Mouse (Mus musculus) kidney, embryonic 16.5 days (tissue): ENCODE measurements around the gene Pon3. TPM values are rescaled to one million over a fixed set of nuclear protein-coding genes. Genes with fewer than 3 reads are reported as not detected.

Experiments
- ATAC-seq: fragments of 200-750 bp; cut with Nextera tagmentation; 2 replicates; pipeline ENCODE4 v1.8.0; 2017; ENCODE audit warnings: moderate TSS enrichment; ENCODE audit not compliant: low FRiP score, low TSS enrichment
- H3K27ac ChIP-seq: fragments of 300-500 bp; sonication (generic); 2 replicates; pipeline ENCODE4 v1.5.1; 2014; ENCODE audit warnings: low read length
- H3K27me3 ChIP-seq: fragments of 300-500 bp; sonication (generic); 2 replicates; pipeline ENCODE4 v1.6.1; 2014; ENCODE audit warnings: low read length, control low read depth, mixed read lengths; ENCODE audit not compliant: insufficient read depth
- H3K36me3 ChIP-seq: fragments of 300-500 bp; sonication (generic); 2 replicates; pipeline ENCODE4 v1.6.1; 2014; ENCODE audit warnings: low read length, control low read depth, mixed read lengths; ENCODE audit not compliant: insufficient read depth
- H3K4me1 ChIP-seq: fragments of 300-500 bp; sonication (generic); 2 replicates; pipeline ENCODE4 v1.6.1; 2014; ENCODE audit warnings: low read length, control low read depth, mixed read lengths; ENCODE audit not compliant: insufficient read depth
- H3K4me2 ChIP-seq: fragments of 300-500 bp; sonication (generic); replicated peaks from 2 replicates; pipeline ENCODE4 v1.6.1; 2014; ENCODE audit warnings: low read depth, low read length
- H3K4me3 ChIP-seq: fragments of 300-500 bp; sonication (generic); 2 replicates; pipeline ENCODE4 v1.5.1; 2014; ENCODE audit warnings: mild to moderate bottlenecking, low read length
- H3K9ac ChIP-seq: fragments of 300-500 bp; sonication (generic); replicated peaks from 2 replicates; pipeline ENCODE4 v1.6.1; 2014; ENCODE audit warnings: low read length
- H3K9me3 ChIP-seq: fragments of 300-500 bp; sonication (generic); 2 replicates; pipeline ENCODE4 v1.6.1; 2016; ENCODE audit warnings: low read length, control low read depth
- WGBS: fragments of 180-500 bp; shearing (Covaris S2); extraction: QIAGEN DNeasy Blood & Tissue Kit; methylation state at CpG from one replicate; pipeline ENCODE4 v1.1.7; 2014; 5-methylcytosine and 5-hydroxymethylcytosine counted together
- polyA plus RNA-seq: library from polyadenylated mRNA; unstranded; fragments of >200 nt; fragmentation: Nextera tagmentation; extraction: Ambion mirVana; gene quantifications from 2 replicates; pipeline ENCODE4 v1.2.1, GENCODE M21; 2015

Gene Pon3
- polyA plus RNA-seq, 1 experiment from 2014 or later: 14.3 TPM

DNA sequence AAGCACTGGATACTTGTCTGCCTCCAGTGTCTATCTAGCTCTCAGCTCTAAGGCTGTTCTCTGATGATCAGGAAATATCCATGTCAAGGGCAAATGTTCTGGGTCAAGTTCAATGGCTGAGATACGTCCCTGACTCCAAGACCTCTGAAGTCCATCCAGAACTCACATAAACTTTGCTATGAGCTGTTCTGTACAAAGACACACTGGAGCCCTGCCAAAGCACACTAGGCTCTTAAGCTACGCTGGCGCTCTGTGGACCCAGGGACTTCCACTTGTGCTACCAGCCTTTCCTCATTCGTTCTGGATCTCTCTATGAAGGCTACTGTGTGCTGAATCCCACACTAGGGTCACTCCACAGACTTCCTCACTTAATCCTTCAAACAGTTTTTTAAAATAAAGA, 66.6 kb downstream of the Pon3 start:
- Histone ChIP-seq H3K4me1 (no peaks in the 10 kb centered on the region), H3K4me2 (no peak overlapping the region), H3K36me3 (no peaks in the 10 kb centered on the region), H3K9ac (no peak overlapping the region), H3K4me3 (no peak overlapping the region), H3K9me3 (no peaks in the 10 kb centered on the region), H3K27ac (no peak overlapping the region), H3K27me3 (no peaks in the 10 kb centered on the region)
- 44% methylated on average over 4 of the region's 4 CpGs for WGBS
- no peak for ATAC-seq

DNA sequence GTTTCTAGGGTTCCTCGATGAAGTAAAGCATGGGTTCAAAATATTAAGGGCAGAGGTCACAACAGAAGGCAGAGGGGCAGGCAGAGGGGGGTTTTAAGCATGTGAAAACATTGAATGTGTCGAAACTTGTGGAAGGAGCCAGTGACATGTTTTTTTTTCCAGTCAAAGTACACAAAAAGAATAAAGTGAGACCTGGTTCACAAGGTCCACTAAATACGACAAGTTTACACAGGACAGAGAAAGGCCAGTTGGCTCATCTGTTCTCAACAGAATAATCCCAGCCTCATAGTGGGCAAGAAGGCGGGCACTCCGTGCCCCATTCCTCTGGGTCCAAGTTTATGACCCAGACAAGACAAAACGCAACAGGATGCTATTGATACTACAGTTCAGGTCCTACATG, 67.1 kb downstream of the Pon3 start:
- Histone ChIP-seq H3K9ac (no peak overlapping the region), H3K4me2 (no peak overlapping the region), H3K4me1 (no peaks in the 10 kb centered on the region), H3K27ac (no peak overlapping the region), H3K36me3 (no peaks in the 10 kb centered on the region), H3K4me3 (no peak overlapping the region), H3K9me3 (no peaks in the 10 kb centered on the region), H3K27me3 (no peaks in the 10 kb centered on the region)
- no peak for ATAC-seq
- 26% methylated on average over 6 of the region's 6 CpGs for WGBS

DNA sequence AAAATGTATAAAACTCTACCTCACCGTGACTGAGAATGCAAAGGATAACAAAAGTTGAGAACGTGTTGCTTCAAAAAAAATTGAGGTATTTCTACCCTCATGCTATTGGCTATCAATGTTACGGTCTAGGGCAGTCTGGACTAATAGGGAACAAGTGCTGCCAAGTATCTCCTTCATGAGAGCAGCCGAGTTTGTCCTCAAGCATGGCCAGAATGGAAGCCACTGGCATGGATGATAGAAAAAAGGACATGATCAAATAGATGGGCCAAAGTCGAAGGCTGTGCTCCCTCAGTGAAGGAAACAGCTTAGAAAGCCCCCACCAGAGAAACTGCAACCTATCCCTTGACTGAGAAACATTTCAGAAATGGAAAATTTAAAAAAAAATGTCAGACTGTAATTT, 68.0 kb downstream of the Pon3 start:
- WGBS: 81% methylated on average over 5 of the region's 5 CpGs
- H3K9me3 ChIP-seq: no peaks in the 10 kb centered on the region
- no peaks in the 10 kb centered on the region for H3K27me3 ChIP-seq
- H3K4me3 ChIP-seq: no peak overlapping the region
- H3K36me3 ChIP-seq: no peaks in the 10 kb centered on the region
- H3K9ac ChIP-seq: no peak overlapping the region
- no peak overlapping the region for H3K4me2 ChIP-seq
- no peaks in the 10 kb centered on the region for H3K4me1 ChIP-seq
- H3K27ac ChIP-seq: no peak overlapping the region
- no peak for ATAC-seq

DNA sequence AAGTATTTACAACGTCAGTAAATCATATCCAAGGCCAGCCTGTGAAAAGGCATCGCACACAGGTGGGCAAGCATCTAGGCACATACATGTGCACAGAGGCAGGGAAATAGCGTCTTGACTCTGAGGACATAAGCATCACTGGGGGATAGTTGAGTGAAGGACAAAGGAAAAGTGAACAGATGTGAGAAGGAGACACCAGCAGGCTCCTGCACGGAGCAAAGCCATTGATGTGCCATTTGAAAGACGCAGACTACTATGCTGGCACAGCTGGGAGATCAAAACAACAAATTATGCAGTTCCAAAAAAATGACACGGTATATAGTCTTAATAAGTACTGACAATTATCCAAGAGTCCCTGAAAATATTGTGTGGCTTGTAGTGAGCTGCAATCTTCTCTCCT, 68.5 kb downstream of the Pon3 start:
- Histone ChIP-seq H3K9ac (no peak overlapping the region), H3K9me3 (no peaks in the 10 kb centered on the region), H3K27me3 (no peaks in the 10 kb centered on the region), H3K36me3 (no peaks in the 10 kb centered on the region), H3K4me3 (no peak overlapping the region), H3K4me1 (no peaks in the 10 kb centered on the region), H3K27ac (no peak overlapping the region), H3K4me2 (no peak overlapping the region)
- no peak for ATAC-seq
- WGBS: 86% methylated on average over 6 of the region's 6 CpGs

DNA sequence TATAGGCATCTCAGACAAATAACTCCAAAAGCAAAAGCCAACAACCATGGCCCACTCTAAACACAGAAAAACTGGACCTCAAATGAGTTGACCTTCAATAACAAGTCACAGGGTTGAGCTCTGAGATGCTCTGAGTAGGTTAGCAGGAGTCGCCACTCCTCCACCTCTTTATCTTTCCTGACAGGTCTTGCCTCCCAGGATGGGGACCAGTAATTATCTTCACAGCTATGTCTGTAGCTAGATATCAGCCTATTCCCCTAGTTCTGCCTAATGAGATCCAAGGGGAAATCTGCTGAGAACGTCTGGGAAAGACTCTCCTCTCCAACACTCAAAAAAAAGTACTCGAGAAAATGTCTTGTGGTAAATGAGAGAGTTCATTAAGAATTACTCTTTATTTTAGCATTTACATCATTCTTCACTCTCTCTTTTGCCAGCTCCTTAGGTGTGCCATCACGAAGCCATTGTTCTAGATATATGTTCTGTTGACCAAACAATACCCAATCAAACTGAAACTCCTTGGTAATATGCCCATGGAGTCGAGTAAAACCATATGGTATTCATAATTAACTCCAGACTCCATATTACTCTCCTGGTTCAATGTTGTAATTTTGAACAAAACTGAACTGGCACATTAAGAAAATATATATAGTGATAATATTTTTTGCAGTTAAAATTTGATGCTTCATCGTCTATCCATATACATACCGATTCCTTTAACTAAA, 69.7 kb downstream of the Pon3 start:
- Histone ChIP-seq H3K27ac (no peak overlapping the region), H3K36me3 (no peaks in the 10 kb centered on the region), H3K4me2 (no peak overlapping the region), H3K4me3 (no peak overlapping the region), H3K4me1 (no peaks in the 10 kb centered on the region), H3K27me3 (no peaks in the 10 kb centered on the region), H3K9me3 (no peaks in the 10 kb centered on the region), H3K9ac (no peak overlapping the region)
- no peak for ATAC-seq
- WGBS: 79% methylated on average over 7 of the region's 7 CpGs

DNA sequence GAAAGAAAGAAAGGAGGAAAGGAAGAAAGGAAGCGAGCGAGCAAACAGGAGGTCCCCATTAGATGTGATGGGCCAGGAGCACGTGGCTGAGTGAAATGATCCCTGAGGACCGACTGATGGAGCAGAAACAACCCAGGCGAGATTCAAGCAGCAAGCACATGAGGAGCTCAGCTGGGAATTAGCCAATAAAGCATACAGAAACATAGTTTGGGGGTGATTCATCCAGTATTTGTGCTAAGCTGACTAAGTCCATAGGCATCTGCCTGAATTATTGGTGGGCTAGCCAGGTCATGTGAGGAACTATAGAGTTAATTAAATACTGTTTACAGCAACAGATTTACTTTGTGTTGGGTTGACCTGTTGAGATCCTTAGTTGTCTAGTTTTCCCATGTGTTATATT, 75.4 kb downstream of the Pon3 start:
- H3K4me2 ChIP-seq: no peak overlapping the region
- WGBS: 59% methylated on average over 5 of the region's 5 CpGs
- no peak overlapping the region for H3K9ac ChIP-seq

DNA sequence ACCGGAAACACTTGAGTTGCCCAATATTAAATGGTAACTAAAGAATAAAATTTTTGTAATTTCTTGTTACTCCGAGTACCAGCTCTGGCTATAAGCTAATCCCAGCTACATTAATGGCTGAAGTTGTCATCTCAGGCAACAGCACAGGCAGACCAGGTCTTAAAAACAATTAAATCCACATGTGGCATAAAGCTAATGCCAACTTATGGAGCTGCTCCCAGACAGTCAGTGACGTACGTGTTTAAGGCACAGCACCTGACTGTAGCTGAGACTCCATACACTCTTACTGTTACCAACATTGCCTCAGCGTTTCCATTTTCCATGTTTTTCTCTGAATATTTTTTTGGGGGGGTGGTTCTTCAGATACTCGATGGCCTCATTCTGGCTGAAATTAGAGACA, 76.9 kb downstream of the Pon3 start:
- Histone ChIP-seq H3K9me3 (no peaks in the 10 kb centered on the region), H3K27ac (no peak overlapping the region), H3K4me1 (peaks cover 10% of the 10 kb centered on the region), H3K4me3 (no peak overlapping the region), H3K4me2 (no peak overlapping the region), H3K36me3 (no peaks in the 10 kb centered on the region), H3K27me3 (no peaks in the 10 kb centered on the region), H3K9ac (no peak overlapping the region)
- no peak for ATAC-seq
- WGBS: 90% methylated on average over 6 of the region's 6 CpGs

More for the DNA sequence above, 75.4 kb downstream of the Pon3 start:
- Histone ChIP-seq H3K4me3 (no peak overlapping the region), H3K4me1 (peaks cover 10% of the 10 kb centered on the region), H3K36me3 (no peaks in the 10 kb centered on the region), H3K9me3 (no peaks in the 10 kb centered on the region), H3K27me3 (no peaks in the 10 kb centered on the region), H3K27ac (no peak overlapping the region)
- no peak for ATAC-seq

DNA sequence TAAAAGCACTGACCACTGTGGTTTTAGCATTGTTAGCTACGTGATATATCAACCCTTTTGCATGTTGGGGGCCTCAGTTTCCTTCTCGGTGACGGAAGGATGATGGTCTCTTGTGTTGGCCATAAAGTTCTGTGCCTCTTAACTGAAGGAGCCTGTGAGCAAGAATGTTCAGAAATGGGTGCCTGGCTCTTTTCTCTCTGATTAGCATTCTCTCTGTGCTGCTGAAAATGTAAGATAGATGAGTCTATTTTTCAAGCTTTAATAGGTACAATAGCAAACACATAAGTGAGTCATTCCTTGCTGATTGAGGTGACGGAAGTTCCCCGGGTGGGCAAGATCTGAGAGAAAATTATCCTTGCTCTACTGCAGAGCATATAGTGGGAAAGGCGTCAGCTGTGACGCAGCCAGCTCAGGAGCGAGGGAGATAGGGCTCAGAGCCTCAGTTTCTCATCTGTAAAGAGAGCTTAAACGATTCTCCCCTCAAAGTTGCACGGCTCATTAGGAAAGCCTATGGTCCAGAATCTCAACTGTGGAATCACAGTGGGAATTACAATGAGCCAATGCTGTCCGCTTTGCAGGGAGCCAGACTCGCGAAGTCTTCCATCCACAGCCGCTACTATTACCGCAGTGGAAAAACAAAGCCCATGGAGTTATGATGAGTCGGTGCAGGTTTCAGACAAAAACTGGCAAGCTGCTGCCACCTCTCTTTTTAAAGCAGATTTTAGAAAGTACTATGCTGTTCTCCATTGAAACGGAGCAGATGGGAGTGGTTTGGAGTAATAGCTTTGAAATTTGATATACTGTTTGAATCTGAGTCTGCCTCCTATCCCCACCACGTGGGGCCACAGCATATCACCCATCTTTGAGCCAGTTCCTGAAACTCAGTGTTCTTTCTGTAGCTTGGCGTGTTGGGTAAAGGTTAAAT, 77.9 kb downstream of the Pon3 start:
- peaks cover 10% of the 10 kb centered on the region for H3K4me1 ChIP-seq
- peak overlapping the region; percentile 29; the same call in 1 of the 2 replicates for H3K9ac ChIP-seq
- no peaks in the 10 kb centered on the region for H3K9me3 ChIP-seq
- no peaks in the 10 kb centered on the region for H3K36me3 ChIP-seq
- H3K27me3 ChIP-seq: no peaks in the 10 kb centered on the region
- peak; percentile 39; the same call in 1 of the 2 replicates for ATAC-seq
- 40% methylated on average over 19 of the region's 19 CpGs for WGBS
- H3K4me3 ChIP-seq: peak overlapping the region; percentile 27
- H3K27ac ChIP-seq: no peak overlapping the region
- peak overlapping the region; percentile 53 for H3K4me2 ChIP-seq

DNA sequence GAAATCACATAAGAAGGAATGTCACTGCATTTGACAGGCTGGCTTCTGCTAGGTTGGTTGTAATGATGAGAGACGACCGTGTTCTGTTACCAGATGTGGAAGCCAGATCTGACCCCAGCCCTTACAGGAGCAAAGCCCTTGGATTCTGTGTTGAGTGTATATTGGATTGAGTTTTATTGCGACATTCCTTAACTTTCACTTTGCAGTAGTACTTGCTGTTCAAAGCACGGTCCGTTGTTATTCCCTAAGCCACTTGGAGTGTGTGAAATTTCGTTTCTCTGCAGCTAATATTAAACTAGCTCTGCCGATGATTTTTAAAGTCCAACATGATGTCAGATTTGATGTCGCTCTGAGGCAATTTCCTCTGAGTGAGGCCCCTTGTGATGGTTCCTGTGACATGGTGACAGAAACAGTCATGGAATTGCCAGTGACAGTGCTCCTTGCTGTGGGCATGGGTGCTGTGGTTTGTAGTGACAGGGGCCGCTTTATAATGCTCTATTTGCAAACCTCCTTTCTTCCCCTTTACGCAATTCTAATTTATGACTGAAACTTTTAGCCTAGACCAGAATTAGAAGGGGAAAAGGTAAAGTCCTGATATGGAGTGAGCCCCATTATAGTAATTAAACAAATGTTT, 81.8 kb downstream of the Pon3 start:
- Histone ChIP-seq H3K36me3 (no peaks in the 10 kb centered on the region), H3K4me3 (no peak overlapping the region), H3K4me2 (no peak overlapping the region), H3K27me3 (no peaks in the 10 kb centered on the region), H3K9me3 (no peaks in the 10 kb centered on the region), H3K4me1 (peaks cover 13% of the 10 kb centered on the region), H3K27ac (no peak overlapping the region), H3K9ac (no peak overlapping the region)
- no peak for ATAC-seq
- 86% methylated on average over 10 of the region's 10 CpGs for WGBS
